Mouse (Mus musculus) thymus, postnatal 36 days (tissue): ENCODE measurements at regions not wholly inside any gene's neighbourhood (a gene's known extent, or its start where the extent isn't known, plus 50 kb on each side); places are given as distances from the start of the nearest gene placed in this dataset.
"Not testable (repeated sequence)": the region's sequence is repeated elsewhere in the genome, so short reads cannot be mapped to it uniquely, and the experiment has no call there.

Source experiments
- DNase-seq, 2 experiments: peaks; one replicate each; pipeline ENCODE4 v3.0.0; 2022; ENCODE audit warnings: mixed read lengths in 2 of 2

GRCm38 (mm10) chr1:177382596-177383190 lies 59.5 kb upstream of the Zbtb18 start:
- peak; percentile 13 to 24 for DNase-seq

- no peak for DNase-seq
Measured at GRCm38 (mm10) chr1:177382147-177382546, 60.0 kb upstream of the Zbtb18 start.

DNA sequence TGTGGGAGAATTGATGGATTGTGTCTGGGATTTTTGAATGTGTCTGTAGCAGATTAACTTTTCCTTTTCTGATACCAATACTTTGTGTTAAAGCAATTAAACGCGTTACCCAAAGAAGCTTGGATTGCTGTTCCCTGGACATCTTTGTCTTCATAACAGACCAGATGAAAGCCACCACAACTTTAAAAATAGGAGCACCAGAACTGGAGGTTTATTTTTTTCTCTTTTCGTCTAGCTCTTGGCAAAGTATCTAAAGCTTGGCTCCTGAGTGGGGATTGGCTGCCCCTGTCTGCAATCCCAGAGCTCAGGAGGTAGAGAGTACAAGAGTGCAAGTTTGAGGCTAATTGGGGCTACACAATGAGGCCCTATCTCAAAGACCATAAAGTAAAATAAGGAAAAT lies 64.0 kb upstream of the Zbtb18 start:
- no peak for DNase-seq

DNA sequence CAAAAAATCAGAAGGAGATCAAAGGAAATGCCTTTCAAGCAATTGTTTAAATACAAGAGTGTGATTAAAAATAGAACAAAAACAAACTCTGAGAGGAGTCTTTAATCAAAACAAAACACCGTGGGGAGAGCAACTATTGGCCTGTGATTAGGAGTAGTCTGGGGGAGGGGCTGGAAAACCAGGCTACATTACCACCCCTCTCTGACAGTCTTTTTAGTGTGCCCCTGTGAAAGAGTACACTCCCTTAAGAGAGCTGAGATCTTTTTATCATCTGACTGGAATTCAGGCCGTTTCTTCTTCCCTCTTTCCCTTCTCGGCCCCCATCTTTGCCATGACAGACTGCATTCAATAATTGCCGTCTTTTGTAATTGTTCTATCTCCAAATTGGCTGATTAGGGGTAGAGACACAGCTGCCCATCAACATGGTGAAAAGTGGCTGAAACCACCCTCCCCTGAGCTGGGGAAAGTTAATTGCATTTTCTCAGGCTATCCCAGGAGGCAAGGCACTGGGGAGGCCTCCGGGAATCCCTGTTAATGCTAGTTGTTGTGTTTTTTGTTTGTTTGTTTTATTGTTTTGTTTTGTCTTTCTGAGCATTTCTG lies 68.8 kb upstream of the Zbtb18 start:
- no peak for DNase-seq

DNA sequence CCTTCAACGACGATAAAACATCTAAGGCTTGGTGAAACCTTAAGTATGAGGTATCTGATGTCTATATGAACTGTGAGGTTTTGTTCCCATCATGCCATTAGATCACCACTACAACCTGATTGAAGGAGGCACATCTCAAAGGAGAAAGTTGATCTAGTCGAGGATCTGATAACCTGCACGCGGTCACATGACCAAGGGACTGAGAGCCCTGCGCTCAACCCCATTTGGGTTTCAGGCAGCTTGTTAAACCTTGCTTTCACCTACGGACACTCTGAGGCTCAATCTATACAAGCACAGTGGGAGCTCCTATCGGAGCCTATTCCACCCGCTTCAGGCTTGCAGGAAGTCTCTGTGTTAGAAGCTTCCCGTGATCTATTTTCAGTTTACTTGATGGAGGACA lies 70.1 kb upstream of the Zbtb18 start:
- no peak for DNase-seq

DNA sequence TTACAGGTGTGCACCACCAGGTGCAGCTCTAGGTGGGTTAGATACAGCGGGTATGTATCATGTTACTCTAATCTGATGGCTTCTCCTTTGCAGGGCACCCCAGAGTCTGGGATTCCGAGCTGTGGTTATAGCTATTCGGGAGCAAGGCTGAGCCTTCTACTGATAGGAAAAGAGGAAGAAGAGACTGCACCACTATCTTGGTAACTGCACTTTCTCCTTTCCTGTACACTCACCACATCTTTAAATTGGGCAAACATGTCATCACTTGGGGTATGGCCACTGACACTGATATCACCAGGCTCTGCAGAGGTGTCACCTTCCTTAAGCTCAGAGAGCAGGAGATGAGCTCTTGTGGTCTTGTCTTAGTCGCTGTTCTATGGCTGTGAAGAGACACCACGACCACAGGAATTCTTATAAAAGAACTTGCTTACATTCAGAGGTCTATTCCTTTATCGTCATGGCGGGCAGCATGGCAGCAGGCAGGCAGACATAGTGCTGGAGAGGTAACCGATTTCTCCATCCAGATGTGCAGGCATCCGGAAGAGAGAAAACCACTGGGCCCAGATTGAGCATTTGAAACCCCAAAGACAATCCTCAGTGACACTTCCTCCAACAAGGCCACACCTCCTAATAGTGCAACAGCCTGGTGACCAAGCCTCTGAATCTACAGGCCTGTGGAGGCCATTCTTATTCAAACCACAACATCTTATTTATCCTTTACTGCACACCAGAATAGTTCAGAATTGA lies 74.1 kb upstream of the Zbtb18 start:
- no peak for DNase-seq

- DNase-seq: no peak
Measured at GRCm38 (mm10) chr1:177366914-177367313, 75.2 kb upstream of the Zbtb18 start.

DNA sequence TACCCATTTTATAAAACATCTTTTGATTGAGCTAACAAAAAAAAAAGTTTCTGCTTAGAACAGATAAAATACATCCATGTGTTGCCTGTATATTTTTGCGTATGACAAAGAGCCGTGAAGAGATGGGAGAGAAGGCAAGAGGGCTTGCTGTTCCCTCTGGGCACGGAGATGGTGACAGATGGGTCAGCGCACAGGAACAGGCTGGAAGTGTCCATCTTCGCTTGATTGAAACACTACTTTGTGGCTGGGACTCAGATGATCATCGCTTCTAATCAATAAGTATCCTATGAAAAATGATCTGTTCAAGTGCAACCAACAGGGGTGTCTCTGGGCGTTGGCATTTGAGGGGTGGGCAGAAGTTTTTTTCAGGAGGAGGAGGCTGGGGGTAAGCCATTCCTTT lies 75.7 kb upstream of the Zbtb18 start:
- no peak for DNase-seq

DNA sequence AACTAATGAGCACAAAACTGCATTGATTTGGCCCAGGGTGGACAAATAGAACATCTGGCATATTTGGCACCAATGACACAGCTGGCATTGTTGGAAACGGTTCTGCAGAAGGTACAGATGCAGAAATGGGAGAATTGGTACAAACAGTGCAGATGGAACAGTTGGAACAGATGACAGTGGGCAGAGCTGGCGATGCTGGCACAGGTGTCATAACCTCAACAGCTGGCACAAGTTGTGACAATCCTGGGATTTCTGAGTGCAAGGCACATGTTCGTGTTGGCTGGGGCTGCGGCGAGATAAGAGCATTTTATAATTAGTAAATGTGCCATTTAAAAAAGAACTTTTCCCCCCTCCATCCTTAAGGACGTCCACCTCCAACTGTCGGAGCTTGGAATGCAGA lies 77.8 kb upstream of the Zbtb18 start:
- no peak for DNase-seq

- no peak for DNase-seq
Measured at GRCm38 (mm10) chr1:177362398-177362797, 79.8 kb upstream of the Zbtb18 start.

GRCm38 (mm10) chr1:177348400-177349092 lies 90.5 kb upstream of the Akt3 start:
- DNase-seq: no peak

DNA sequence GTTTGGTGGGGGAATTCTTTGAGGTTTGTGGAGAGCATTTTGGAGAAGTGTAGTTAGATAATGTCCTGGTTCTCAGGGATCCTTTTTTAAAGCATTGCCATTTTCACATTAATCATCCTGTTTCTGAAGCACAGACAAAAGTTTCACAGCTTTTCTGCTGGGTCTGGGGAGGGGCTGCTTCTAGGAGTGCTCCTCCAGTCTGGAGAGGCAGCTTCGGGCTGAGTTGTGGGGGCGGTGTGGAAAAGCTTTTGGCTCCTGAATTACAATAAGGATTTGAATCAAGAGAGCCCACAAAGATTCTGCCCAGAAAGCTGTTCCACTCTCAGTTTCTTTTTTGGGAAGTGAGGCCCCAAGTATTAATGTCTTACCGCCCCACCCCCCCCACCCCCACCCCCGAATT lies 89.2 kb upstream of the Akt3 start:
- no peak for DNase-seq

DNA sequence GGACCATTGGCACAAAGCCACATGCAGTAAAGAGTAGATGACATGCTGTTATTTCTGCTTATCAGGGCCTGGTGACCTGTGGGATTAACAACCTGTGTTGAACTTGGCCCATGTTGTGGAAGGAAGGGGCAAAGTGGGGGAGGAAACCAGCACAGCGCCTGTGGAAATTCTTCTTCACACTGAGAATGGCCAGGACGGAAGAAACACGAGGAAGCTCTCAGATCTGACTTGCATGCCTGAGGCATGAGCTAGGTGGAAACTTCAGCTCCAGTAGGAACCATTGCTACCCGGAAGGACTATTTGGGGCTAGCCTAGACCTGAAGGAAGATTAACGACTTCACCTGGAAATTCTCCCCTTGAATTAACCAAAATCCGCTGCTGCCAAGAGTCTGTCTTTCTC lies 88.5 kb upstream of the Akt3 start:
- no peak for DNase-seq

DNA sequence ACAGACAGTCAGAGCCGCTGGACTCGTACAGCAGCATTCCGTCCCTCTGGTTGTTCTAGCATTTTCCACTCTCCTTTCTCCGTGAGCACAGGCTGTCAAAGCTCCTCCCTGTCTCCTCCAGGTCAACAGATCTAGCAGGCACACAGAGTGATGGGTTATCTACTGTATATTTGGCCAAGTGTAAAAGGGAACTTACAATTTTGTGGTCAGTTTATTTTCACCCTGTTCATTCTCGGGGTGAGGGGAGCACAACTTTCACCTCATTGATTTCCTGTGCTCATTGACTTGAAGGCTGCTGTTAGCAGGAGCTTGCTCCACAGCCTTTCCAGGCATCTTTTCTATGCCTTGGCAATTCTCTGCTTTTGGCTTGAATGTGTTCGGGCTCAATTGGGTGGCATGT lies 87.5 kb upstream of the Akt3 start:
- DNase-seq: no peak

DNA sequence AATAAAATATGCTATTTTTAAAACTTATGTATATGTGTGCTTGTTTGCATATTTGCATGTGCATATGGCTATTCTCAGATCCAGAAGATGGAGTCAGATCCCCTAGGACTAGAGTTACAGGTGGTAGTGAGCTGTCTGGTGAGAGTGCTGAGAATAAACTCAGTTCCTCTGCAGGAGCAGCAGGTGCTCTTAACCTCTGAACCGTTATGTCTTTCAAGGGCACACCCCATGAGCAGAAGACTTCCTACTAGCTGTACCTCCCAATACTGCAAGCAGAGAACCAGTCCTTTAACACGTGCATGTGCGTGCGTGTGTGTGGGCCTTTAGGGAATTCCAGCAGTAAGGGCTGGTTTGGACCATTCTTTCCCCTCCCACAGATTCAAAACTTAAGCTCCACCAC lies 85.9 kb upstream of the Akt3 start:
- no peak for DNase-seq

DNA sequence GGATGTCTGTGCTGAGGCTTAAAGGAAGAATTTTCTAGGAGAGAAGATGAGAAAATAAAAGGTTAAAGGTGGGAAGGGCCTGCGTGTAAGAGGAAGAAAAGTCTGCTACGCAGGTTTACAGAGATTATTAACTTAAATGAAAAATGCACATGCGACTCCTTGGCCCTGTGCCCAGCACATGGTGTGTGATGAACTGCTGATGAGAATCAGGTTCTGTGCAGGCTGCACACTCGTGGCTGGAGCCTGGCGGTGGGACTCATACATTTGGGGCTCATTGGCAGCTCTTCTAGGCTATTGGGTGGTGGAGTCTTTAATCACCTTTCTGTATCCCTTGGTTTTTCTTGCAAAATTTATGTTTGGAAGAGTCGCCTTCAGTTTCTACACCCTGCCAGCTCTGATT lies 85.1 kb upstream of the Akt3 start:
- no peak for DNase-seq

GRCm38 (mm10) chr1:177340232-177340631 lies 82.2 kb upstream of the Akt3 start:
- DNase-seq: no peak

GRCm38 (mm10) chr1:177339207-177339787 lies 81.3 kb upstream of the Akt3 start:
- not testable (repeated sequence) for DNase-seq

GRCm38 (mm10) chr1:177338466-177339206 lies 80.6 kb upstream of the Akt3 start:
- peak; percentile 20 to 33 for DNase-seq

GRCm38 (mm10) chr1:177337756-177338155 lies 79.8 kb upstream of the Akt3 start:
- DNase-seq: no peak

GRCm38 (mm10) chr1:177337141-177337540 lies 79.1 kb upstream of the Akt3 start:
- no peak for DNase-seq

GRCm38 (mm10) chr1:177336436-177336835 lies 78.4 kb upstream of the Akt3 start:
- no peak for DNase-seq

GRCm38 (mm10) chr1:177335961-177336360 lies 78.0 kb upstream of the Akt3 start:
- DNase-seq: no peak
